Mouse (Mus musculus) yolk sac, embryonic 10.5 days (tissue): ENCODE measurements around the gene Hap1.

Source experiments
- DNase-seq: peaks from one replicate; pipeline ENCODE4 v3.0.0-alpha.2; 2017; ENCODE audit warnings: low spot score

Hap1 gene

DNA sequence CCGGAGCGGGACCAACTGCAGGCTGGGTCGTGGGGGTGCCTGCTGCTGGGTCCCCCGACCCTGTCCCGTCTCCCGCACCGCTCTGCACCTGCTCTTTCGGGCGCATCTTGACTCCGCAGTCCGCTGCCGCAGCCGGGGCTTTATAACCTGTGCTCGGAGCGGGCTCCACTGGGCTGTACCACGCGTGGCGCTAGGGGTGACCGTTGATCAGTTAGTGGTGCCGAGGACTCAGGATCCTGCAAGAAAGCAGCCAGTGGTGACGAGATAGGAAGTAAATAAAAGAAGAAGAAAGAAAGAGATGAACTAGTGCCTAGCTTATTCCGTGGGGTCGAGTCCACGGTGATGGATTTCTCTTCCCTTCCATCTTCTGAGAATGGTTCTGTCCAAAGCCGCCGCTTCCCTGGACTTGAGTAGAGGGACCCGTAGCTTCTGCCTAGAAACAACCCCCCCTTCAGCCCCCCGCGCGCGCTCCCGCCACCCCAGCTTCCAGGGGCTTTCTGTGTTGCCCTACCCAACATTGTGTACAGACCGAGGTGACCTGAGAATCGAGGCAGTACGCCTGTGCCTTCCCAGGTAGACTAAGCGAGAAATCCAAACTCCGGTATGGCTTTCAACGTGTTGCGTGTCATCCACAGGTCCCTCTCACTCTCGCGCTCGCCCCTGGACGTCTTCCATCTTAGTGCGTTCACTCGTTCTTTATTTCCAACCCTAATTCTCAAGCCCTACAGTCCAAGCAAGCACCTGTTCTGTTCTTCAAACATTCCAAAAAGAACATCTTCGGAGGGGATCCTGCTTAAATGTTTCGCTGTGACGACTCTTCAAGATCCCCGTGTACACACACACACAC is at the start of gene Hap1:
Gene Hap1, minus strand, starts transcription at position 157 of the 847 bp plus-strand sequence.
- DNase-seq = peak; percentile 70

GRCm38 (mm10) chr11:100404456-100405074 is 48.6 kb upstream of the Hap1 start:
- no peak for DNase-seq

DNA sequence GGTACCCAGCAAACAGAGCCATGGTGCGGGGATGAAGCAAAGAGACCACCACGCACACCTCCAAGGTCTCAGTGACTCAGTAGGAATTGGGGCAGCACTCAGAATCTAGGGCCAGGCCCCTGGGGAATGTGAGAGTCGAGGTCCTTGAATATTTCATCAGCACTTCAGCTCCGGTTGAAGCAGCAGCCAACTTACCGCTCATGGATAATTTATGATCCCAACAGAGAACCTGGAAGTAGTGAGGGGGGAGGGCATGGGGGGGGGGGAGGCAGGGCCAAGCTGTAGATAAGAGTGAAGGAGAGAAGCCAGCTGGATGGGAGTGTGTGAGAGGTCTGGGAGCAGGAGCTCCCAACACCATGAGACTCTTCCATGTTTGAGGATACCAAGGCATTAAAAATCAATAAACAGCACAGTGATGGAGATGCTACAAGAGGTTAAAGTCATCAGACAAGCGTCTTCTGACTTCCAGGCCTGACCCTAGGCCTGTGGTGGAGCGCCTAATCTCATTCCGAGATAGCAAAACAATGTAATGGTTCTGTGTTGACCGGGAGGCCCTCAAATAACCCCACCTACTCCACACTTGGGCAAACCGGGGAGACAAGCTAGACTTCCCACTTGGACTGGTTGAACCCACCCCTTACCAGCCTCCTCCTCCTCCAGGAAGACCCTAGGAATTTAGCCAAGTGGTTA is 47.7 kb upstream of the Hap1 start:
- DNase-seq = no peak

GRCm38 (mm10) chr11:100402682-100403081 is 46.8 kb upstream of the Hap1 start:
- no peak for DNase-seq

- no peak for DNase-seq
These were observed 46.3 kb upstream of the Hap1 start for GRCm38 (mm10) chr11:100402240-100402639.

DNA sequence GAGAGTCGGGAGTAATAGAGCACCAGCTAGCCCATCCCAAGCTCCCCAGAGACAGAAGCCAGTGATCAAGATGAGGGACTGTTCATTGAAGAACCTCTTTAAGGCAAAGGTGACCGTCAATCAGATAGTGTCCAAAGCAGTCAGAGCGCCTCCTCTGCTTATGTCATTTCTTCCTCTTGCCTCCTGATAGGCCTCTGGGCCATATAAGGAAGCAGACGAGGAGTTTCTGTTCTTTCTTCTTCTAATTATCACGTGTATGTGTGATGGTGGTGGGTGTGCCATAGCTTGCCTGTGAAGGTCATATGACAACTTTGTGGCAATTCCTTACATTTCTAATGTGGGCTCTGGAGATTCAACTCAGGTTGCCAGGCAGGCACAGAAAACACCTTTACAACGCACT is 44.9 kb upstream of the Hap1 start:
- no peak for DNase-seq

DNA sequence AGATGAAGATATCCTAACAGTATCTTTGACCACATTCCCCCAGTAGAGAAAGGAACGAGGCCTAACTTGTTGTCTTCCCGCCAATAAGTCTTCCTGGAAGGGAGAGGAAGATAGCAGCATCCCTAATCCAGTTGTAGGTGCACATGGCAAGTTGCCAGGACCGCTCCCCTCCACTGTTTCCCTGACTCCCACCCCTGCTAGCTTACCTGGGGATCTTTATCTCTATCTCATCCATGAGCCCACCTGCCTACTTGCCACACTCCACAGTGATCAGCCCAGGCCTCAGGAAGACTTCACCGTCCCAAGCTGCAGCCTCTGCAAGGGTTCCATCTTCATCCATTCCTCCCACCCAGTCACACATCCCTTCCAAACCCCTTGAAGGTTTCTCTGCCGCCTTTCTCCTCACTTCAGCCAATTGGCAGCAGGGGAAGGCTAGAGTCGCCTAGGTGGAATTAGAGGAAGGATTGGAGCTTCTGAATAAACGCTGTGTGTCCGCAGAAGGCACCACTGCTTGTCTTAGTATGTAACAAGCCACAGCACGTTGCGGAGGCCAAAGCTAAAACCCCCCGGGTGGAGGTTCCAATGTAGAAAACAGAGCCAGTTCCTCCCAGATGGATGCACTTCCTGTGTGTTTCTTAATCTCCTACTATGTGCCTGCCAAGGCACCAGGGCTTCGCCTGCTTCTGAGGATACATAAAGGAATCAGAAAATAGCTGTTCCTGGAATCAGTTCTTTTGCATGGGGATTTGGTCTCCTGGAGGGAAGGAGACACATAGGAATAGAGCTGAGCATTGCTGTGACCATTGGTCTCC is 44.0 kb upstream of the Hap1 start:
- no peak for DNase-seq

- no peak for DNase-seq
These were observed 43.4 kb upstream of the Hap1 start for GRCm38 (mm10) chr11:100399320-100399719.

- DNase-seq = no peak
These were observed 42.6 kb upstream of the Hap1 start for GRCm38 (mm10) chr11:100398517-100398916.

GRCm38 (mm10) chr11:100397600-100398389 is 41.9 kb upstream of the Hap1 start, which contains the start of gene Jup:
Gene Jup, minus strand, starts transcription at chr11:100397763.
- DNase-seq = peak; percentile 100

DNA sequence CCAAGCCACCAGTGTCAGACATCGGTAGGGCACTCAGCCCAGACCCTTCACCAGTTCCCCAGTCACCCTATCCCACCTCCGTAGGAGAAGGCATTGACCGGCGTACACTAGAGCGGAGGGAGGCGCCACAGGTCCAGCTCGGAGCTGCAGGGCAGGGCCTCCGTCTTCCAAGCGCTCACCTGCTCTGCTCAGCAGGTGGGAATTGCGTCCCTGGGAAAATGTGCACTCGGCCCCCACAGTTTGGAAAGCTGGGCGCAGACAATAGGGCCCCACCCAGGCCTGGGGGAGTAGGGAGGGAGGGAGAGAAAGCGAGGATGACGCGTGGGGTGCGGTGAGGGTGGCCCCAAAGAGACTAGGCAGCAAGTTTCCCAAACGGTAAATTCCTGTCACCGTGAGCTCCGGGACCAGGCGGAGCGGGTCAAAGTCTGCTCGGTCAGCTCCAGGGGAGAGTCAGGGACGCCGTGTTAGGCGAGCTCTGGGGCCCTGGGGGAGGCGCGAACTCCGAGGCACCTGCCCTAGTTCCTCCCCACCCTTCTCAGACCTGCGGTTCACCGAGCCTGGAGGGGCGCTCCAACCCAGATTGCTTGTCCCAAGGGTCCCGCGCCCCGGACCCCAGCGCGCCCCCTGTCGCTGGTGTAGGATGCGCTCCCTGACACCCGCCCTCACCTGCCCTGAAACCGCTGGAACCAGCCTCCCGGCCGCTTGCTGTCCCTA is 41.1 kb upstream of the Hap1 start:
- DNase-seq = peak; percentile 67

DNA sequence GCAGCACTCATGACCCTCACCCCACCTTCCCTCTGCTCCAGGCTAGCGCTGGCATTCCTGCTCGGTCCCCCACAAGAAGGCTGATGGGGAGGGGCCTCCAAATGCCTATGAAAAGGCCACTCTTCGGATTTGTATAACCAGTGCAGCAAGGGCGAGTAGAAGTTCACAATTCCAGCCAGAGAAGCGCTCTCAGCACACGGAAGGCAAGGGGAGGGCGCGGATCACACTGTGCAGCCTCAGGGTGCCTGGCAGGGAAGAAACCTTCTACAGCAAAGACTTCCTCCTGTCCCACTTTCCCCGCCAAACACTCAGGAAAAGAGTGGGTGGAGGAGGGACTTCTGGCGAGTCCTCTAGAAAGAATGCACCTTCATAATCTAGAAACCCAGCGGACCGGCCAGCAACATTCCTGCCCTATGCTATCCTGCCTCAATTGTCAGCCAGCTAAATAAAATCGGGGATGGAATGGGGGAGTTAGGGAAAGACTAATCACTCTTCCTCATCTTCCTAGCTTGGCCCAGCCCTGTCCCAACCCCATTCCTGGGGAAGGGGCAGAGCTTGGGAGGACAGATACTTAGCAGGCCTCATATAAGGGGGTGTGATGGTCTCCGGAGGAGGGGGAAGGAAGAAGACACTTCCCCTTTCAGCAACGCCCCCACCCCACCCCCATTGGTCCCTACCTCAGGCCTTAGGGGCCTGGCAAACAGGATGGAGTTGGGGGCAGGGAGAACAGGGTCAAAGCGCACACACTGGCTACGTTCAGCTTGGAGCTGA is 40.1 kb upstream of the Hap1 start:
- DNase-seq = peak; percentile 80

- DNase-seq = peak; percentile 76
These were observed 39.3 kb upstream of the Hap1 start for GRCm38 (mm10) chr11:100395200-100395599.

DNA sequence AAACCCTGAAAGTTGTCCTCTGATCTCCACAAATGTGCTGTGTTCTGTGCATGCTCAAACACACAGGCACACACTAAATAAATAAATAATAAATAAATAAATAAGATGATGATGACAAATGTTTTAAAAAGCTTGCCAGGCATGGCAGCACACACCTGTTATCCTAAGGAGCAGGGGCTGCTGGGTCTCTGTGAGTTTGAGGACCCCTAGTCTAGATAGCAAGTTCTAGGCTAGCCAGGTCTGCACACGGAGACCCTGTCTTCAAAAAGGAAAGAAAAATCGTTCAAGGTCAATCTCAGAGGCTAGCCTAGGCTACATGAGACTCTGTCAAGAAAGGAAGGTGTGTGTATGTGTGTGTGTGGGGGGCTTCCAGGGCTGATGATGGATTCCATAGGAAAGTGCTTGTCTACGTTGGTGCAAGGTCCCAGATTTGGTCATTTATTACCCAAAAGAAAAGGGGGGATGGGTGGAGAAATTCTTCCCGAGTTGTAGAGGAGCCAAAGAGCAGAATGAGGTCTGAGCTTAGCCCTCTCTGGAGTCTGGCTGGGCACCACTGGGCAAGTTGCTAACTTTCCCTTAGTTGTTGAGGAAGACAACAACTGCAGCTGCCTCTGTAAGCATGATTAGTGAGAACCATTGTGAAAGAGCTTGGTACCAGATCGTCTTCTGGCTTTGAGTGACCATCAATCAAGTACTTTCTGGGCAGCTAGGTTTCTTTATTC is 38.6 kb upstream of the Hap1 start:
- DNase-seq = no peak

- peak; percentile 29 for DNase-seq
These were observed 37.8 kb upstream of the Hap1 start for GRCm38 (mm10) chr11:100393733-100394132.

DNA sequence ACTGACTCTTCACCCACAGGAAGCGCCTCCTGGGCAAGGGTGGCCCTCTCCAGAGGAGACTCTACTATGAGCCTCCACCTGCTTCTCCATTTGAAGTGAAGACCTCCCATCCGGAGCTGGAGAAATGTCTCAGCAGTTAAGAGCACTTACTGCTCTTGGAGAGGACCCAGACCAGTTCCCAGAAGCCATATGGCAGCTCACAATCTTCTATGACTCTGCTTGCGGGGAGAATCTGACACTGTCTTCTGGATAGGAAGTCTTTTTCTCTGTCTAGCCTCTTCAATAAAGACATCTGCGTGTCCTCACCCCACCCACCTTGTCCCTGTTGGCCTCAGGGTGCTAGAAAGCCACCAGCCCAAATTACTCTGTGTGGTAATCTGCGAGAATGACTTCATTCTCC is 37.0 kb upstream of the Hap1 start:
- no peak for DNase-seq

DNA sequence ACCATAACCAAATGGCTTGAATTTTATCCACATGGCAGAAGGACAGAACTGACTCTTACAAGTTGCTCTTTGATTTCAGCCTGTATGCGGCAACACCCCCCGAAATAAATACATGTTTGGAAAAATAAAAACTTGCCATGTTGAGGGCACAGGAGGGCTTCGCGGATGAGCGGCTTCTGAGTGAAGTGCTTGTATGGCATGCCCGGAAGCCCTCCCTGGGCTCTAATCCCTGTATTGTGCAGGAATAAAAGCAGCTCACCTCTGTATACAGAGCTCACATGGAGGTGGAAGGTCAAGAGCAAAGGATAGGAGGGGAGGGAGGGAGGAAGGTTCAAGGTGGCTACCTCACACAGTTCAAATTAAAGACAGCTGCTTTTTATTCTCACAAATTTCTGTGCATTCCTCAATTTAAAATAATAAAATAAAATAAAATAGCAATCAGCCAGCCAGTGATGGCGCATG is 36.0 kb upstream of the Hap1 start:
- no peak for DNase-seq

DNA sequence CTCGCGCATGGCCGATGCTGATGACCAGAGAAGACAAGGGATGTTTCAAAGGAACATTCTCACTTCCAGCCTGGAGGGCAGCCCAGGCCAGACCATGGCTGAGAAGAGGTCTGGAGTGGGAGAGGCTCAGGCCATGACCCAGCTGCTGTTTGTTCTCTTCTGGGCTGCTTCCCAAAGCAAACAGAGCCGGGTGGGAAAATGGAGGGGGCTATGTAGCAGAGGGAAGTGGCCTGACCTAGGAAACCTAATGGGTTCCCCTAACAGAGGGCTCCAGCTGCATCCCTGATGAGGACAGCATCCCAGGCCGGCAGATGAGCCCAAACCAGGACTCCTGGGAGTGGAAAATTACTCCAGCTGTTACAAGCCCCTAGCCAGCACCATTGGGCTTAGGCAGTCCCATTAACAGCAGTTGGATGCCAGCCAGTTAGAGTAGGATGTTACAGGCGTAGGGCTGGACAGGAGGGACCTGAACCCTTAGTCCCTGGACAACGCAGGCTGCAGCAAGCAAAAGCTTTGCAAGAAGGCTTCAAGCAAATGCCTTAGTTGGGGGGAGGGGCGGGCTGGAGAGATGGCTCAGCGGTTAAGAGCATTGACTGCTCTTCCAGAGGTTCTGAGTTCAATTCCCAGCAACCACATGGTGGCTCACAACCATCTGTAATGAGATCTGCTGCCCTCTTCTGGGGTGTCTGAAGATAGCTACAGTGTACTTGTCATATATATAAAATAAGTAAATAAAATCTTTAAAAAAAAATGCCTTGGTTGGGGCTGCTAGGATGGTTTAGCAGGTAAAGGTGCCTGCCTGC is 35.4 kb upstream of the Hap1 start:
- peak; percentile 42 for DNase-seq
